8 mouse cellular contexts compared by ENCODE assay signal in genomic region chr14:115485090-115485489, GRCm38 (mm10).
DNase-seq lines count a peak whose midpoint lies in the region; ATAC-seq and TF ChIP-seq lines count a peak whose summit lies in the region.
"Had no signal": no experiment of that assay in that cellular context is flagged by ENCODE, and none has a peak within 500 bp of the region (broad histone marks: within the 10 kb centered on the region; RNA-seq: fewer than 3 reads in every experiment).

No protein-coding gene starts in this region.

- no peak overlapping the region for H3K4me3 ChIP-seq in left cerebral cortex, adult 2 months
- no peak overlapping the region for H3K4me3 ChIP-seq in forebrain, embryonic 14.5 days (ENCODE audit: low read depth, low read length)
- no peak overlapping the region for H3K4me3 ChIP-seq in midbrain, embryonic 14.5 days (replicated peaks; ENCODE audit: low read depth, low read length)

- ATAC-seq in forebrain, embryonic 14.5 days, result peak; percentile 85; the same call in 1 of the 2 replicates
- ATAC-seq in midbrain, embryonic 14.5 days (ENCODE audit: low FRiP score, low TSS enrichment), result peak; percentile 46; the same call in 1 of the 2 replicates
- ATAC-seq in megakaryocyte, adult 5-6 weeks (ENCODE audit: poor library complexity, severe bottlenecking), result no peak

- no peaks in the 10 kb centered on the region for H3K27me3 ChIP-seq in forebrain, embryonic 14.5 days (replicated peaks; ENCODE audit: control insufficient read depth, insufficient read depth, low read length)
- no peaks in the 10 kb centered on the region for H3K27me3 ChIP-seq in midbrain, embryonic 14.5 days (ENCODE audit: control insufficient read depth, insufficient read depth, low read length)

- no peak overlapping the region for H3K4me2 ChIP-seq in forebrain, embryonic 14.5 days (ENCODE audit: low read length)
- no peak overlapping the region for H3K4me2 ChIP-seq in midbrain, embryonic 14.5 days (ENCODE audit: low read length)

- H3K36me3 ChIP-seq in forebrain, embryonic 14.5 days (ENCODE audit: control insufficient read depth, insufficient read depth, low read length), result no peaks in the 10 kb centered on the region
- H3K36me3 ChIP-seq in midbrain, embryonic 14.5 days (ENCODE audit: control insufficient read depth, insufficient read depth, low read length), result no peaks in the 10 kb centered on the region

- no peak overlapping the region for H3K27ac ChIP-seq in left cerebral cortex, adult 2 months
- no peak overlapping the region for H3K27ac ChIP-seq in forebrain, embryonic 14.5 days (ENCODE audit: low read depth, low read length)
- H3K27ac ChIP-seq in midbrain, embryonic 14.5 days (replicated peaks; ENCODE audit: low read depth, low read length), result no peak overlapping the region

- peak; percentile 66 for TF ChIP-seq CTCF in left cerebral cortex, adult 2 months (IDR thresholded peaks at IDR 0.05)

- no peak overlapping the region for H3K9ac ChIP-seq in forebrain, embryonic 14.5 days (ENCODE audit: low read length)
- H3K9ac ChIP-seq in midbrain, embryonic 14.5 days (replicated peaks; ENCODE audit: low read length), result no peak overlapping the region

- DNase-seq in left cerebral cortex, adult 2 months (ENCODE audit: extremely low spot score in 1 of 2, low spot score in 2 of 2), result peak; percentile 27 to 29
- no peak for DNase-seq in left cerebral cortex, adult 11 months (ENCODE audit: low spot score)
- DNase-seq in R1 (ENCODE audit: low read depth, low spot score), result peak; percentile 3
- DNase-seq in forebrain, embryonic 14.5 days (ENCODE audit: low spot score), result peak; percentile 83
- peak; percentile 82 for DNase-seq in midbrain, embryonic 14.5 days
- DNase-seq in urinary bladder, postnatal 36 days (ENCODE audit: low spot score in 2 of 2), result no peak
- DNase-seq: gastrocnemius, postnatal 10 days had no signal

- H3K4me1 ChIP-seq in forebrain, embryonic 14.5 days (ENCODE audit: control insufficient read depth, insufficient read depth, low read length), result no peaks in the 10 kb centered on the region
- no peaks in the 10 kb centered on the region for H3K4me1 ChIP-seq in midbrain, embryonic 14.5 days (ENCODE audit: control insufficient read depth, insufficient read depth, low read length)

- H3K9me3 ChIP-seq in forebrain, embryonic 14.5 days (replicated peaks; ENCODE audit: control insufficient read depth, low read length), result no peaks in the 10 kb centered on the region
- H3K9me3 ChIP-seq in midbrain, embryonic 14.5 days (ENCODE audit: control insufficient read depth, low read length), result no peaks in the 10 kb centered on the region

- intact Hi-C loops in left cerebral cortex, adult 2 months (cut with DNase I), result no loop called here

Comparison
In these comparisons a context has a peak if more than half of its experiments do, and no peak if none do; other contexts are left out.
1. DNase-seq: peak in left cerebral cortex, adult 2 months (2 of 2), R1 (single experiment), forebrain, embryonic 14.5 days (single experiment) and midbrain, embryonic 14.5 days (single experiment); none in left cerebral cortex, adult 11 months (single experiment) and urinary bladder, postnatal 36 days (0 of 2).